Mouse (Mus musculus): Measurements from ENCODE around the gene Brd7.

The Brd7 gene

DNA sequence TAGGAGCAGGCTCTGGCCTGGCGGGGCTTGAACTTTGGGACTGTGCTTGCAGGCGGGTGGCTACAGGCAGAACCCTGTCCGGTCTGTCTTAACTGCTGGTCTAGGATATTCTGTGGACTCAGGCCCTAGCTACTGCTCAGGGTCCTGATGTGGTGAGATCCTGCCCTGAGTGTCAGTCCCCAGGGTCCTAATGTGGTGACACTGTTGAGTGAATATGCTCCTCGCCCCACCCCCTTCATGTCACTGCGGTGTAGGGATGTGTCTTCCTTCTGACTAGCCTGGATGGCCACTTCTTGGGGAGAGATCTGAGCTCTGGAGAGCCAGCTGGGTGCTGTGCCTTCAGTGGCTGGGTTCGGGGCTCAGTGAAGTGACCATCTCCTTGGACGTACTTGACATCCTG is 52.1 kb downstream of the Brd7 start:
- DNase-seq (ENCODE audit: low read depth): no peak

DNA sequence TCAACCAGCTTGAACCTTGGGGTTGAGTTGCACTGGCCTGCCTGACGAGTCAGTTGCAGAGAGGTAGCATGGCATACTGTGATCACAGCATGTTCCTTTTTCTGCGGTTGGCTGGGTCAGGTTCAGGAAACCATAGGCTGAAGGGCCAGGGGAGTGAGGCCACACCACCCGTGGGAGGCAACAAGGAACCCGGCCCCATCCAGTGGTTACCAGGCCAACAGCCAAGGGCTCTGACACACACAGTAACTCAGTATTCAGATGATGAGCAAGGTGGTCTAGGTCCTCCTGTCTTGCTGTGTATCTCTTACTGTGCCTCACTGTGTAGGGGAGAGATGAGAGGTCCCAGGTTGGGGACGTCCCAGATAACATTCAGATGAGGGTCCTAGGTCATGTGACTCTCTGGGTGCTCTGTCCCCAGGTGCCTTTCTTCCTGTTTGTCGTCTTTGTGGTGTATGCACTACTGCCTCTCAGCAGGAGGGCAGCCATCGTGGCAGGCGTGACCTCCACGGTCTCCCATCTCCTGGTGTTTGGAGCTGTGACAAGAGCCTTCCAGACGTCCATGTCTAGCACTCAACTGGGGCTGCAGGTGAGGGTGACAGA is 52.6 kb downstream of the Brd7 start:
- DNase-seq (ENCODE audit: low read depth): no peak

DNA sequence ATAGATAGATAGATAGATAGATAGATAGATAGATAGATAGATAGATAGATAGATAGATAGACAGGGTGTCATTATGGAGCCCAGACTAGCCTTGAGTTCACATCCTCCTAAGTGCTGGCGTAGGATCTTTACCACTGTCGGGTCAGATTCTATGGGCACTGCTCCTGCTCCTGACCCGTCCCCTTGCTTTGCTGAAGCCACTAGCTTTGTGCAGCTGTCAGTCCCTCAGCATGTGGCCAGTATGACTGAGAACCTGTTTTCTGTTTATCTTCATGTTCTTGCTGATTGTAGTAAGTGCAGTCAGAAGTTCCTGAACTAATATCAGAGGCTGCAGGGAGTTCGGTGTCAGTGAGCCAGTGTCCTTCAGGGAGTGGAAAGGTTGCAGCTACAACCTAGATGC is 54.3 kb downstream of the Brd7 start:
- no peak for DNase-seq (ENCODE audit: low read depth)

DNA sequence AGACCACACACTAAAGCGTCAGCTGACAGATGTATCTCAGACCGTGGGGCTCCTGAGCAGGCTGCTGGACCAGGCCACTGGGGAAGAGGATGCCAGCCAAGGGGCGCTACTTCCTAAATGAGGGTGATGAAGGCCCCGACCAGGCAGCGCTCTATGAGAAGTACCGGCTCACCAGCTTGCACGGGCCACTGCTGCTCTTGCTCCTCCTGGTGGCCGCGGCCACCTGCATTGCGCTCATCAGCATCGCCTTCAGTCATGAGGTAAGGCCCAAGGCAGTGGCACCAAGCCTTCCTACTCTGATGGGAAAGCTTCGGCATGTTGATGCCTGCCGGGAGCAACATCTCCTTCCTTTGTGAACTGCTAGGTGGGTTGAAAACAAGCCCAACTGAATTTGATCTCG is 55.5 kb downstream of the Brd7 start:
- DNase-seq (ENCODE audit: low read depth): no peak

DNA sequence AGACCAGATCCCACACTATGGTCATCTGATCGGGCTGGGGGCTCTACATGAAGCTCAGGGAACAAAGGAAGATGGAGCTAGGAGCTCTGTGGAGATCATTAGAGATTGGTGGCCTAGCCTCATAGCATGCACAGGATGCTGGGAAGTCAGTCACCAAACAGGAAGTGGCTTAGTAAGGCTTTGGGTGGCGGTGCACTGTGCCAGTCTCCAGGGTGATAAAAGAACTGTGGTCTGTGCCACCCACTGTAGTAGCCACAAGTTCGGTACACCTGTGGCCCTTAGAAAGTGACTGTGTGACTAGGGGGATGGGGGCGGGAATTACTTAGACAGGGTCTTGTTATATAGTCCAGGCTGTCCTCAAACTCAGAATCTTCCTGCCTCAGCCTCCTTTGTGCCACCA is 56.2 kb downstream of the Brd7 start:
- DNase-seq (ENCODE audit: low read depth): no peak

DNA sequence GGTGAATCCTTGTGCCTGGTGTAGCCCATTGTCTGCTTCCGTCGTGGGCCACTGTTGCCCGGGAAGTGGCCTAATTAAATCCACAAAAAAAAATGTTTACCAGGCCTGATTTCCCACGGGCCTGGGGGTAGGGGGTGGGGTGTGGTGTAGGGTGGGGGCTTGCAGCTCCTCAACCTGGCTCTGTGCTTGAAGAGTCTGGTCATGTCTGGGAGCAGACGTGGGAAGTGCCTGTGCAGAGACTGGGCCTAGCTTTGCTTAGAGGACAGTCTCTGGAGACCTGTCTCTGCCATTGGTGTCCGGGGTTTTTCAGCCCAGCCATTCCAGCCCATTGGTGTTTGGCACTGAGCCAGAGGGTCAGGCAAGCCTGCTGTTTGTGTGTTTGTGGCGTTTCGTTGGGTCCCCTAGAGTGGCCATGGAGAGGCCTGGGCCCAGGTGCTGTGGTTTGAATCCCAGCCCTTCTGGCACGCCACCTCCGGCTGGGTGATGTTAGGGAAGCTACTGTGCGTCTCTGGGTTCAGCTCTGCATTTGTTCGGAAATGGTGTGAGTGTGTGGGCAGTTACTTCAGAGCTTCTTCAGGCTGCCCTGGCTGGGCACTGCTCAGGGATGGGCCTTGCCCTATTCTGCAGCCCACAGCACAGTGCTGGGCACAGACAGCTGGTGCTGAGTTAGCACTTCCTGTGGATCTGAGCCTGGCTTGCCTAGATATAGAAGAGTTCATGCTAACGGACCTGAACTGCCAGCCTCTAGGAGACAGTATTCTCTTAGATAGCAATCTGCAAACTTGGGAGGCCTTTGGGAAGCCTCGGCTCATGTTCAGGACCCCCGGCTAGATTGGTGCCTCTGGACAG is 60.2 kb downstream of the Brd7 start:
- no peak for DNase-seq (ENCODE audit: low read depth)

DNA sequence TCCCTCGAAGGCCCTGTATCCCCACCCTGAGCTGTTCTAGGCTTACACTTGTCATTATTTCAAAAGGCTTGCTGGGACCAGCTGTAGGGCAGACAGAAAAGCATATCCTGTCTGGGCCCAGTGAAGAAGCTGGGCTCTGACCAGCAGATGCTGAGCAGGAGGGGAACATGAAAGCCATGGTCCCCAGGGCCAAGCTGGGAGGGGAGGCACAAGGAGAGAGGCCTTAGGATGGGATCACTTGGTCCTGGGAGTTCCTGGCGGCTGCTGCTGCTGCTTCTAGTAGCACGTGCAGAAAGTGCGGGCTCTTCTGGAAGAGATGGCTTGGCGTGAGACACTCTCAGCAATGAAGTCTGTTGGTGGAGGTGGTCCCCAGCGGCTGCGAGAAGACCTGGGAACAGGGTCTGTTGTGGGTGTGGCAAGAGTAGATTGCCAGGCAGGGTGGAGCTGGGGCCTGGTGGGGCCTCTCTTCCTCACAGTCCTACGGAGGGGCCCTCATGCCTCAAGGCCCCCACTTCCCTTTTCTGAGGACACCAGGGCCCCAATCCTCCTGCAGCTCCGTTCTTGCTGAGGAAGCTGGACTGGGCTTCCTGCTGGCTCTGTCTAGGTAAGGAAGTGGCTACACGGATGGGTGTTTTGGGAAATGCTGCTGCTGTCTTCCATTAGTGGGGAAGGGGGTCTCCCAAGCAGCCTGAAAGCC is 61.9 kb downstream of the Brd7 start:
- DNase-seq (ENCODE audit: low read depth): no peak

DNA sequence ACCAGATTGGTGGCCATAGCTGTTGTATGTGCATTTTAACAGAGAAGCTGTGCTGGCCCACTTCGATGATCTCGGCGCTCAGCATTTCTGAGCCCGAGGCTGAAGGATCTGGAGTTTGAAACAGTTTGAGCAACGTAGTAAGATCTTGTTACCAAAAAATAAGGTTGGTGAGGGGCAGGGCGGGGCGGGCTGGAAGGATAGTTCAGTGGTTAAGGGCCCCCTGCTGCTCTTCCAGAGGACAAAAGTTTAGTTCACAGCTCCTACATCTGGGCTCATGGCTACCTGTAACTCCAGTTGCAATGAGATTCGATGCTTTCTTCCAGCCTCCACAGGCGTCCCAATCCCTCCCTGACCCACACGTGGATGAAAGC is 63.3 kb downstream of the Brd7 start:
- no peak for DNase-seq (ENCODE audit: low read depth)

DNA sequence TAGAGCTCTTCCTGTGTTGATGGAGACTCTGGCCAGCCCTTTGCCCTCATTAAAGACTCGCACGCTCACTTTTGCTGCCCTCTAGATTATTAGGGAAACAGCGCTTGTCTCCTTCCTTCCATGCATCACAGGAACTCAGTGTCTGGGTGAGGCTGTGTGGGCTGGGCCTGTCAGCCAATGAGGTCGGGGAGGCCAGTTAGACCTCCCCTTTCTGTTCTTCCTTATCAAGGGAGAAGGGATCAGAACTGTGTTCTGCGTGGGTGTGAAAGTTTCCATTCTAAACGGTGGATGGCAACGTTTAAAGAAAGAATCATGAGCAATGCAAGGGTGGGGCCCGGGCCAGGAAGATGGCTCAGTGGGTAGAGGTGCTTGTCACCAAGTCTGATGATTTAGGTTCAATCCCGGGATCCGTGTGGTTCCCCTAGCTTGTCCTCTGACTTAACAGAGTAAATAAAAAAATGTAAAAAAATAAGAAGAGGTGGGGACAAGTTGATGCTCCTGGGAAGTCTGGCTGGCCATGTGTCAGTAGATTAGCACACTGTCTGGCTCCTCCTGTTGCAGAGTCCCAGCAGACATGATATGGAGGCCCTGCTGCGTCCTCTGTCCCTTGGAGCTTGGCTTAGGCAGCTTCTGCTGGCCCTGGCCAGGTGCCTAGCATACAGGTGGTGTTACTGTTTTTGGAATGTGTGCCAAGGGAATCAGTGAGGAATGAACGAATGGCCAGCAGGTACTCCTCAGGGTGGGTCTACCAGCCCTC is 63.8 kb downstream of the Brd7 start:
- peak; percentile 77 for DNase-seq (ENCODE audit: low read depth)

DNA sequence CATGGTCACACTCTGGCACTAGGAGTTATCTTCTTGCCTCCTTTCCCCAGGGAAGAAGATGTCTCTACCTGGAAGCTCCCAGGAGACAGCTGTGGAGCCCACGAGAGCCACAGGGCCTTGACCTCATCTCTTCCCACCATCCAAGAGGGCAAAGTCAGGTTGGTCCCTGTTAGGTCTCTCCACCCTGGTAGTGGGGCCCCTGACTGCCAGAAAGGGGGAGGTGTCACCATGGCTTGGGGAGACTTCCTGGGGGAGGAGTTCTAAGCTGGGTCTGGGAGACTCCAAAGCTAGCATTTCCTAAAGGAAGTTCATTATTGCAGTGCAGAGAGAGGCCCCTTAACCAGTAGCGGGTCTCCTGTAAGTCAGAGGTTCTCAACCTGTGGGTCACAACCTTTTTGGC is 67.0 kb downstream of the Brd7 start:
- DNase-seq (ENCODE audit: low read depth): no peak

DNA sequence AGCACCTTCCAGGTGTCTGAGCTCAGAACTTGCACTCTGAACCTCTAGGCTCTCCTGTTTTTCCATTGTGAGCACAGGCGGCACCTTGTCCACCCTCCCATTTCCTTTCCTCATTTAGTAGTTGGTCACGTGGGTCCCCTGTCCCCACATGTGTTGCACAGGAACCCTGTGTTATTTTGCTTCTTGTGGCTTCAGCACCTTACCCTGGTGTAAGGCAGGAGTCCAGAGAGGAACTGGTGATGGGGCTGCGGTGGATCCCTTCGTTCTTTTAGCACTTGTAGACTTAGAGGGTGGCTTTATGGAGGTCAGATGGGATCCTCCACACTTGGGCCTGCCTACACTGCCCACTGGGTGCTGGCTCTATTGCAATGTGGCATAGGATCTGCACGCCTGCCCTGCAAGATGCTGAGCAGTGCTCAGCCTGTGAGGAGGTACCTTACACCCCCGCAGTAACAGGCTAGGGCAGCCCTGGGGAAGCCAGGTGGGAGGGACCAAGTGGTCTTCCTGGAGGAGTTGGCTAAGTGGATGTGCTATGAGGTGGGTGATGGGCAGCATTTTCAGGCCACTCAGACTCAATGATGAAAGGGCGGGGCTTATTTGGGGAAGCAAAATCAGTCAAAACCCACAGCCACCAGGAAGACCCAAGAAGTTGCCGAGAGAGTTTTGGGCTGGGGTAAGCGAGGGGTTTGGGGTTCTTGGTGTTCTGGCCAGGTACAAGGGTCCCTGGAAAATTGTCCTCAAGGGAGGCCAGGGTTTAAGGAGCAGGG is 68.2 kb downstream of the Brd7 start:
- DNase-seq (ENCODE audit: low read depth): no peak

DNA sequence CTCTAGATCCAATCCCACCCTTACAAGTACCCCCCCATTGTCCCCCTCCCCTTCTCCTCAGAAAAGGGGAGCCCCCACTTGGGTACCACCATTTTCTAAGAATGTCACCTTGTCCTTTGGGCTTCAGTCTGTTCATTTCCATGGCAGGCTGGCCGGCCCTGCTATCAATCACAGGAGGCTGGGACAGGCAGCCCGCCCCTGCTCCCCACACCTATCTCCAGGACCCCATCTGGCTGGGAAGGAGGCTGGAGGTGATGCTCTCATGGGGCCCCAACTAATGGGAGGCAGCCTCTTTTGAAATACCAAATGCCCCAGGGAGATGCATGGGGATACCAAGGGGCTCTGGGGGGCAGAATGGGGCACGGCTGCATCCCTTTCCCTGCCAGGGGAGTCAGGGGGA is 69.1 kb downstream of the Brd7 start:
- DNase-seq (ENCODE audit: low read depth): no peak

DNA sequence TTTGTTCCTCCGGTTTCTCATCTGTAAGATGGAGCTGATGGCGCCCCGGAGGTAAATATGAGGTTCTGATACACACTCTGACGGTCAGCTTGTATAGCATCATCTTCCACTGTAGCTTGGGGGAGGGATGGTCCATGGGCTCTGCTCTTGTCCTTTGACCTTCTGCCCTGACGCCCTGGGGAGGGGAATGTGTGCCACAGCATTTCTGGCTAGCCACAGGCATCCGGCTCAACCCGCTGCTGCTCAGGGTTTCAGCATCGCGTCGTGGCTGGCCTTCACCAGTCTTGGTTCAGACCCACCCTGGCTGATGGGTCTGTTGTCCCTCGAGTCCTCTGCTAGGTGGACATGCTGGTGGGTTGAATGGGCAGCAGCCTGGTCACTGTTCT is 70.7 kb downstream of the Brd7 start:
- no peak for DNase-seq (ENCODE audit: low read depth)

DNA sequence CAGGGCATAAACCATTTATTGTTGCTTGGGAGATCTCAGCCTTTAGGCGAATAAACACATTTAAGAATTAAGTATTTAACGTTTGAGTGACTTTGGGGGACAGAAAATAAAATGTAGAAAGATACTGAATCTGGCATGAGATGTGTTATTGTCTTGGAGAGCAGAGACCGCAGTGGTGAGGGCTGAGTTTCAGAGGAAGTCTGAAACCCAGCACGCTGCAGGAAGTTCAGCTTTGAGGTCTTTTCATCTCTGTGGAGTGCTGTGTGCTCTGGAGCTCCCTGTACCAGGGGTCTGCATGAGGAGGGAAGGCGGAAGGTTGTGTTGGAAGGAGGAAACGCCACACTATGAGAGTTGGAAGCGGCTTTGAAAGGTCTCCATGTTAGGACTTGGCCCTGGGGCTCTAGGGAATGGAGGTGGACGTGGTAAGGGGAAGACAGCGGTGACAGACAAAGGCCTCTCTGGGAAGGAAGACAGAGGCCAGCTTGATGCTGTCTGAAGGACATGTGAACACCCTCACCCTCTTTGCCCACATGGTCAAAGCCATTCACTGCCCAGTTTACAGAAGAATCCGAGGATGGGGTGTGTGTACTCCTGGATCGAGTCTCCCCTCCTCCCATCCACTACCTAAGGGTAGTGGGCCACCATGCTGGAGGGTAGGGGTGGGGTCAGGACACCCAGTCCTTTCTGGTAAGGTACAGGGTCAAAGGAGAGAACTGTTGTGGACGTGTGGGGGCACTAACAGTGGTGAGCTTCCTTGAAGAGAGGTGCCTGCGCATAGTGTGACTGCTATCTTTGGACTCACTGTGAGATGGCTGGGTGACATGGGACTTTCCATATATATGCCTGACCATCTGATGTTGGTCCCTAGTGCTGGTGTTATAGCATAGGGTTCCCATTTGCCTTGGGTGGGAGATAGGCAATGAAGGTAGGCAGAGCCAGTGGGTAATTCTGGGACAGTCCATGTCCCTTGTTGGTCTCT is 71.4 kb downstream of the Brd7 start:
- DNase-seq (ENCODE audit: low read depth): no peak

DNA sequence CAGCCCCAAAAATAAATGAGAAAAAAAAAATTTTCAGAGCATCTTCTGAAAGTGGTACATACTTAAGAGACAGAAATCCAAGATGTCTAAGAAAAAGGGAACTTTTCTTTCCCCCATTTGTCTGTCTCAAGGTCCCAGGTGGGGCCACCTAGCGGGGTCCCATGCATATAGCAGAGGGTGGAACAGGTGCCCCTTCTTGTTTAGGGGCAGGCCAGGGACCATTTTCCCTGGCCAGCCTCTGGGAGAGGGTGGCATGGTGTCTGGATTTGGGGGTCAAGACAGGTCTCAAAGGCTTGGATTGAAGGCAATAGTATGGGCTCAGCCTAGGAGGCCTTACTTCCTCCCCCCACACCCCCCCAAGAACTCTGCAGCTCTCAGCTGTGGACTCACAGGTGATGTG is 72.1 kb downstream of the Brd7 start:
- DNase-seq (ENCODE audit: low read depth): no peak

DNA sequence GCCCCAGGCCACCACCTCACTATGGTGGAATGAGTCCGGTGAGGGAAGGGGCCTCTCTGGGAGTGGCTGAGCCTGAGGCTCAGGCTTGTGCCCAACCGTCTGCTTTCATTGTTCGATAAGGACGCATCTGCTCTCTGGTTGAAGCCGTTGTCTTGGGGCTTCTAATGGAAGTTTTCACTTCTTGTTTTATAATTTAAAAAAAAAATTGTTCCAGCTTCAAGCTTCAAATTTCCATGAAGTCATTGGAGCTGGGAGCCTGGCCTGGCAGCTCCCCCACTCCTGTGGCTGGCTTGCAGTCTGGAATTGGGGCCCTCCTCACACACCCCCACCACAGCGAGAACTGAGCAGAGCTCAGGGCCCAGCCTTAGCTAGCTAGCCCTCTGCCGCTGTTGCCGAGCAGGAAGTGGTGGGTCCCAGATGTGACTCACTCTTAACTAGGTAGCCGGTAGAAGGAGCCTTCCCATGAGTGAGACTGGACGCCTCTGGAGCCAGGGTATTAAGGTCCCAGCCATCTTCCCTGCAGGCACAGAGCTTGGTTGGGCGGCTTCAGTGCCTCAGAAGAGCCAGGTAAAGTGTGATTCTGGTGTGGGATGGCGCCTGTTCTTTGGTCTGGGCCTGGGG is 73.3 kb downstream of the Brd7 start:
- DNase-seq (ENCODE audit: low read depth): no peak

DNA sequence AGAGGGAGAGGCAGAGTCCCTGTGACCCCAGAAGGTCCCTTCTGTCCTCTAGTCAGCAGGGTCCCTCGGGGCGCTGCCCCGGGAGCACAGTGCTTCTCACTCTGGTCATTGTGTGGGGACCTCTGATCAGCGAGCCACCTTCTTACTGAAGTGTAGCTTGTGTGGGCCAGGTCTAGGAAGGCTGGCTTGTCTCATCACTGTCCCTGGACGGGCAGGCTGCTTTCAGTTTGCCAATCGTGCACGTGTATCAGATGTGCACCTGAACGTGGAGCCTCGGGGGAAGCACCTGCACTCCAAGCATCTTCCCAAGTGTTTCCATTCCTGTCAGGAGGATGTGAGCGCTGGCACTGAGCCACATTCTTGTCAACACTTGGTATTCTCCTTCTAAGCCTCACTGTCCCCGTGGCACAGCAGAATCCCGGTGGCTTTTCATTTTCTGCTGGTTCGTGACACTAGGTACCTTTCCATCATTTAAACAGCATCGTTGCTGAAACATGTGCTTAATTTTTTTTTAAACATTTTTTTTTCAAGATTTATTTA is 75.5 kb downstream of the Brd7 start:
- no peak for DNase-seq (ENCODE audit: low read depth)

DNA sequence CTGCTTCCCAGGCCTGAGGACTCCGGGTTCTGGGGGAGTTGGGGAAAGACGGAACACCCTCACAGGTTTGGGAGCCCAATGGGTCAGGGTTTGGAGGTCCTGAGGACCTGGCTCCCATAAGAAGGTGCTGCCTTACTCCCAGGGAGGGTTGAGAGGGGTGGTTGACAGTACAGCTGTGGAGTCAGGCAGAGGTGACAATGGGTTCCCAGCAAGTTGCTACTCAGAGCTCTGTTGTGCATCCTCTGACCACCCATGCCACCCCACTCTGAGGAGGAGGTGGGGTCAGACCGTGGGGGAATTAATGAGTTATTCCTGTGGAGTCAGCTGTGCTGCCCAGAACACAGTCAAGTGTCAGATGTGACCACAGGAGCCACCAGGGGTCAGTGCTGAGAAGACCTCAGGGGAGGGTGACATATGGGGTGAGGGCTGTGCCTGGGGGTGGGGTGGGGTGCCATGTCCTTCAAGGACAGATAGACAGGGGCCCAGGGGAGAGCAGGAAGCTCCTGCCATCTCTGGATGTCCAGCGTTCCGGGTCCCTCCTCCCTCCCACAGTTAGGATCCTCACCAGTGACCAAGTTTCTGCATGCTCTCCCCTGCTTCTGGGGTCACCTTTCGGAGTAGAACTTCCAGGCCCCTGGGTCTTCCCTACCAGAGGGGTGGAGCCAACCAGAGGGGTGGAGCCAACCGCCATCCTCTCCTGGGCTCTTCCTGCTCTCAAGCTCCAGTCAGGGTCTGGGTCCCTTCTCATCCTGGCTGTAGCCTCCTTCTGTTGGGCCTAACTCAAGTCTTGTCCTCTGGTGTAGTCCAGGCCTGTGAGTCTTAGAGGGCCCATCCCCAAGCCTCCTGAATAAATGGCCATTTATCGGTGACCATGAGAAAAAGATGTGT is 76.3 kb downstream of the Brd7 start:
- DNase-seq (ENCODE audit: low read depth): no peak

DNA sequence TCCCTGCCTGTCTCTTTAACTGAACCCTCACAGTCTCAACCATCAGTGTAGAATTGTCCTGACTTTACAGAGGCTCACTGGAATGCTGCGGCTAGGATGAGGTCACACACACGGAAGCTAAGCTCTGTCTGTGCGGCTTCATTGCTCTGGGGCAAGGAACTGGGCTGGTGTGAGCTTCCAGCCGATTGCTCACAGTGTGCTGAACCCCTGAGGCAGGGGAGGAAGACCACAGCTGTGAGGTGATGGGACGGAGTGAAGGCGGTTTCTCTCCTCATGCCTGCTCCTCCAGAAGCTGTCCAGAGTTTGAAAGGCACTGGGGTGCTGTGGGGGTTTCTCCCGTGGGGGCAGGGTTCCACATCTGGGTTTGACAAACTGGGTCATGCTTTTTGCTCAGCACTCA is 77.3 kb downstream of the Brd7 start:
- DNase-seq (ENCODE audit: low read depth): no peak

All from c-Kit-positive CD71-positive TER-119-negative erythroid progenitor cells, embryonic 14.5 days (primary cell).